Mouse (Mus musculus) ovary, adult 18-20 months (tissue): ENCODE measurements around the gene Rmnd1.

Experiments used
- DNase-seq: peaks from one replicate; pipeline ENCODE4 v3.0.0; 2022; ENCODE audit warnings: low spot score, mixed read lengths

The Rmnd1 gene

GRCm38 (mm10) chr10:4354371-4355260 lies 77.6 kb downstream of the Rmnd1 start:
- DNase-seq: no peak
